Mouse (Mus musculus): Measurements from ENCODE around the gene Duoxa1.
A peak's percentile ranks its signal among the peaks of the same experiment; 100 is the strongest.
"Not testable (repeated sequence)": the region's sequence is repeated elsewhere in the genome, so short reads cannot be mapped to it uniquely, and the experiment has no call there.

Gene Duoxa1

GRCm38 (mm10) chr2:122332222-122332621 is 18.7 kb upstream of the Duoxa1 start:
- DNase-seq (ENCODE audit: low spot score in 2 of 2): no peak

GRCm38 (mm10) chr2:122330317-122330716 is 16.8 kb upstream of the Duoxa1 start:
- DNase-seq (ENCODE audit: low spot score in 2 of 2): not testable (repeated sequence)

- DNase-seq (ENCODE audit: low spot score in 2 of 2): no peak
Measured at GRCm38 (mm10) chr2:122327986-122328385, 14.5 kb upstream of the Duoxa1 start.

GRCm38 (mm10) chr2:122325361-122325760 is 11.8 kb upstream of the Duoxa1 start:
- no peak for DNase-seq (ENCODE audit: low spot score in 2 of 2)

GRCm38 (mm10) chr2:122324586-122324985 is 11.1 kb upstream of the Duoxa1 start:
- DNase-seq (ENCODE audit: low spot score in 2 of 2): no peak

GRCm38 (mm10) chr2:122323960-122324359 is 10.4 kb upstream of the Duoxa1 start:
- no peak for DNase-seq (ENCODE audit: low spot score in 2 of 2)

GRCm38 (mm10) chr2:122317384-122317783 is 3.9 kb upstream of the Duoxa1 start:
- DNase-seq (ENCODE audit: low spot score in 2 of 2): no peak

- no peak for DNase-seq (ENCODE audit: low spot score in 2 of 2)
Measured at GRCm38 (mm10) chr2:122315372-122315771, 1.8 kb upstream of the Duoxa1 start, which contains the start of gene Duox1. TSS of gene Duox1 (plus strand) at chr2:122315672.

GRCm38 (mm10) chr2:122312722-122313417 is 660 bp downstream of the Duoxa1 start:
- DNase-seq (ENCODE audit: low spot score in 2 of 2): peak in 1 of 2 experiments; percentile 24

GRCm38 (mm10) chr2:122311561-122311960 is 2.0 kb downstream of the Duoxa1 start:
- DNase-seq (ENCODE audit: low spot score in 2 of 2): no peak

GRCm38 (mm10) chr2:122309647-122310046 is 3.9 kb downstream of the Duoxa1 start:
- DNase-seq (ENCODE audit: low spot score in 2 of 2): no peak

- DNase-seq (ENCODE audit: low spot score in 2 of 2): no peak
Measured at GRCm38 (mm10) chr2:122306184-122306583, 7.3 kb downstream of the Duoxa1 start.

GRCm38 (mm10) chr2:122305097-122305892 is 8.2 kb downstream of the Duoxa1 start:
- DNase-seq (ENCODE audit: low spot score in 2 of 2): no peak

GRCm38 (mm10) chr2:122304544-122304943 is 9.0 kb downstream of the Duoxa1 start:
- DNase-seq (ENCODE audit: low spot score in 2 of 2): no peak

GRCm38 (mm10) chr2:122302574-122303241 is 10.8 kb downstream of the Duoxa1 start:
- DNase-seq (ENCODE audit: low spot score in 2 of 2): peak; percentile 49 to 61

GRCm38 (mm10) chr2:122301921-122302573 is 11.5 kb downstream of the Duoxa1 start:
- DNase-seq (ENCODE audit: low spot score in 2 of 2): no peak

- DNase-seq (ENCODE audit: low spot score in 2 of 2): no peak
Measured at GRCm38 (mm10) chr2:122301081-122301920, 12.2 kb downstream of the Duoxa1 start.

- DNase-seq (ENCODE audit: low spot score in 2 of 2): no peak
Measured at GRCm38 (mm10) chr2:122300656-122301020, 12.9 kb downstream of the Duoxa1 start.

- no peak for DNase-seq (ENCODE audit: low spot score in 2 of 2)
Measured at GRCm38 (mm10) chr2:122299911-122300655, 13.4 kb downstream of the Duoxa1 start.

Data from spleen, postnatal 36 days (tissue).